Mouse (Mus musculus) lung, adult 2 months (tissue): Measurements from ENCODE around the gene Ms4a5. TPM values are rescaled to one million over a fixed set of nuclear protein-coding genes. Genes with fewer than 3 reads are reported as not detected.

ENCODE experiments used
- DNase-seq: peaks from one replicate; pipeline ENCODE4 v3.0.0; 2022
- H3K4me1 ChIP-seq: fragments of 200-500 bp; 2 replicates; pipeline ENCODE4 v1.6.1; 2011; ENCODE audit warnings: low read length; ENCODE audit not compliant: control insufficient read depth, insufficient read depth
- H3K4me3 ChIP-seq: fragments of 200-500 bp; replicated peaks from 2 replicates; pipeline ENCODE3; 2011; ENCODE audit warnings: low read depth, mild to moderate bottlenecking, control low read depth, low read length; ENCODE audit errors: extremely low read depth
- CTCF ChIP-seq: fragments of 200-500 bp; IDR thresholded peaks from 2 replicates; pipeline ENCODE4 v1.5.1; 2011; ENCODE audit warnings: mild to moderate bottlenecking, low read length, control low read depth; ENCODE audit not compliant: insufficient read depth
- POLR2A ChIP-seq: fragments of 200-500 bp; IDR thresholded peaks from 2 replicates; pipeline ENCODE4 v1.6.1; 2011; ENCODE audit warnings: low read depth, mild to moderate bottlenecking, control low read depth, low read length, borderline replicate concordance; ENCODE audit errors: extremely low read depth
- WGBS: fragments of 180-500 bp; shearing (Covaris S2); methylation state at CpG from one replicate; pipeline ENCODE4 v1.1.7; 2018; 5-methylcytosine and 5-hydroxymethylcytosine counted together
- polyA plus RNA-seq: library from polyadenylated mRNA; depleted of rRNA; stranded (reverse); fragments of >200 nt; gene quantifications from 2 replicates; pipeline ENCODE4 v1.2.3, GENCODE M21; 2012; rRNA removed

Gene Ms4a5
- polyA plus RNA-seq, 1 experiment: not detected

DNA sequence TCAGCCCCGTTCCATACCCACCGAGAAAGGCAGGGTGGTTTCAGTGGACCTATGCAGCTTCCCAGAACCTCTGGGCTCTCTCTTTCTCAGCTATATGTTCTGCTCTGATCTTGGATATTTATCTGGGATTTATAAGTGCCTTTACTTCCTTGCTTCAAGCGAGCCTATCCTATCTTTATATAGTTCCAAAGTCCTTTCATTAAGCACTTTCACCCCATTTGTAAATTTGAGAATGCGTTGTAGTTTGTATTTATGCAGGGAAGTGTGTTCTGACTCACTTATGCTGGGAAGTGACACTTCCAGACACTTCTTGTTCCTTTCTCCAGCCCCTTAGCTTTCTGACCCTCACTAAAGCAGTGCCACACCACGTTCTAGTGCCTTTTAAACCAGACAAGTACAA, 51.3 kb downstream of the Ms4a5 start, which contains the start of gene Ms4a12:
Gene Ms4a12 (minus strand): TSS at position 101 of the 400 bp plus-strand sequence.
- Histone ChIP-seq H3K4me1 (no peaks in the 10 kb centered on the region), H3K4me3 (no peak within 1 kb of the TSS)
- DNase-seq: no peak
- WGBS: 57% methylated on average over 5 of the region's 5 CpGs
- TF ChIP-seq POLR2A: no peak
- TF ChIP-seq CTCF: no peak

Other genes starting within 250 kb of the Ms4a5 start
- 15.4 and 18.5 TPM in 2 replicates for gene Ms4a8a, start 202.8 kb downstream of the Ms4a5 start, polyA plus RNA-seq
- gene 1700017D01Rik, start 153.0 kb downstream of the Ms4a5 start, polyA plus RNA-seq: not detected in 2 replicates
- gene 1700025F22Rik, start 118.6 kb downstream of the Ms4a5 start, polyA plus RNA-seq: not detected in 2 replicates
- not detected in 2 replicates for gene Ms4a13, start 87.1 kb downstream of the Ms4a5 start, polyA plus RNA-seq
- not detected in 2 replicates for gene Ms4a12, start 51.4 kb downstream of the Ms4a5 start, polyA plus RNA-seq
- 1.7 and 2.7 TPM in 2 replicates for gene Ms4a1, start 17.6 kb downstream of the Ms4a5 start, polyA plus RNA-seq
- gene Ms4a14, start 30.6 kb upstream of the Ms4a5 start, polyA plus RNA-seq: 0.16 and 0.19 TPM in 2 replicates
- 1.4 and 1.5 TPM in 2 replicates for gene Ms4a7, start 52.3 kb upstream of the Ms4a5 start, polyA plus RNA-seq
- 0.44 and 0.99 TPM in 2 replicates for gene Ms4a4a, start 91.7 kb upstream of the Ms4a5 start, polyA plus RNA-seq
- gene Ms4a4c, start 120.9 kb upstream of the Ms4a5 start, polyA plus RNA-seq: 0.62 and 2.9 TPM in 2 replicates
- gene Ms4a4b, start 159.7 kb upstream of the Ms4a5 start, polyA plus RNA-seq: 4.3 and 8.7 TPM in 2 replicates
- gene Ms4a6c, start 185.5 kb upstream of the Ms4a5 start, polyA plus RNA-seq: 3.6 and 7.1 TPM in 2 replicates
- 3.4 and 8.1 TPM in 2 replicates for gene Gm8369, start 202.1 kb upstream of the Ms4a5 start, polyA plus RNA-seq
- gene Ms4a6b, start 232.6 kb upstream of the Ms4a5 start, polyA plus RNA-seq: 4.2 and 7.2 TPM in 2 replicates